Mouse (Mus musculus) megakaryocyte, adult 5-6 weeks (primary cell): ENCODE results near the gene Ppp2r5a. TPM values are rescaled to one million over a fixed set of nuclear protein-coding genes. Genes with fewer than 3 reads are reported as not detected.

Source experiments
- ATAC-seq: 2 replicates; pipeline ENCODE4 v1.8.0; 2016; ENCODE audit warnings: mild to moderate bottlenecking, inconsistent platforms; ENCODE audit not compliant: poor library complexity, severe bottlenecking
- total RNA-seq, 2 experiments: library from RNA; stranded (forward) in 1 of 2; stranded (reverse) in 1 of 2; fragments of 153-499, 151-499 nt in 1 of 2; fragments of 221-1000, 200-1000 nt in 1 of 2; gene quantifications; 2 replicates each; pipeline versions ENCODE4 v1.2.3 to v1.2.4; 2015 to 2017

The Ppp2r5a gene
- total RNA-seq, 2 experiments from 2014 or later, result 372 to 428 TPM

DNA sequence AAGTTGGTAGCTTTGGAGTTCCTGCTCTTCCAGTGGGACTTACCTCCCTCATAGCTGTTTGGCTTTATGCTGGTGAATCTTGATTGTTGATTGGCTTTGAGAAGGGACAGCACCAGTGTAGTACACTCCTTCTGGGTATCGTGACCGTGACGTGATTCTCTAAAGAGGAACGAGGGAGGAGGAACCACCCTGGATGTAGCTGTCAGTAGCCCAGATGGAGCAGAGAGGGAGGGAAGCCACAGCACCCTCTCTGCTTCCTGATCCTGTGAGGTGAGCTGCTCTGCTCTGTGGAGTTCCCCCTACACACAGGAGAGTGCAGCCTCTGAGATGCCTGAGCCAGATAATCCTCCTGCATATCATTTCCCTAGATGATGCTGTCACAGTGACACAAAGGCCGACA is 68.6 kb downstream of the Ppp2r5a start:
- peak; percentile 91 for ATAC-seq

DNA sequence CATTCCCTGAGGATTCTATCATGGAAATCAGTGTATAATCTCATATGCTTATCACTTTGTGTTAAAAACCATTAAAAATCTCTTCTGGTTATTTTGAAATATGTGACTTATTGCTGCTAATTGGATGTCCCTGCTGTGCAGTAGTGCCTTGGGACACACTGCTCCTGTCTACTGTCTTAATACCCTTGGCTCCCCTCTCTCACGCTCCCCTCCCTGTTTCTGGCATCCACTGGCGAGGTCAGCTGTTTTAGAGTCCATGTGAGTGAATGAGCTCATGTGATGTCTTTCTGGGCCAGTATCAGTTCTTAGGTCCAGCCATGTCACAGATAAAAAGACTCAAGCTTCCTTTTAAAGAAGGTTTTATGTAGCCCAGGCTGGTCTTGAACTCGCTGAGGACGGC is 72.7 kb downstream of the Ppp2r5a start:
- no peak for ATAC-seq

DNA sequence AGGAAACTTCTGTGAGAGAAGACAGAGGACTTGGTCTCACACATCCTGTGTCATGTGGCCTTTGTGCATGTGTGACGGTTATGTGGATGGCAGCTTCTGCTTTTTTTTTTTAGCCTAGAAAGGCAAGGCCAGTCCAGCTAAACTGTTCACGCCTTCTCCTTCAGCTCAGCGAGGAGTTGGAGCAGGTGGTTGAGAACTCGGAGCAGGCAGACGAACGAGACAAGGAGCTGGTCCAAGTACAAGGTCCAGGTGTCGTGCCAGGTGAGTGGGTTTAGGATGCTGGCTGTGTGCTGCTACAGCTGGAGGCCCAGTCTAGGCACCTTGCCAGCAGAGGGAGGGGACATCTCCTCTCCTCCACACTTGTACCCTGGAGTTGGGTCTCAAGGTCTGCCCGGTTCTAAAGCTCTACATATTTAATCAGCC is 75.0 kb downstream of the Ppp2r5a start:
- peak; percentile 54 for ATAC-seq

DNA sequence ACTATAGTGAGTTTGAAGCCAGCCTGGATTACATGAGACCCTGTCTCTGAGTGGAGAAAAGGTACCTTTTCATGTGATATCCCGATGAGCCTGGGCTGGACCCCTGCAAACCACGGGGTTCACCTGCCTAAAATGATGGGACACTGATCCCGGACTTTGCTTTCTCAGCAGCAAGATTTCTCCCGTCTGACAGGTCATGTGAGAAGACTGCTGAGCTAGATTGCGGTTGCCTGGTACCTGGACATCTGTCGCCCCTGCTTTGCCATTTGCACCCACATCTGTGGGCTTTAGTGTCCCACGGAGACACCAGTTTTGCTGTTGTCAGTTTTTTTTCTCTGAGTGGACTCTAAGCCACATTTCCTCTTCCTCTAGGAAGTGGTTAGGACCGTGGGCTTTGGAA is 75.8 kb downstream of the Ppp2r5a start:
- no peak for ATAC-seq

DNA sequence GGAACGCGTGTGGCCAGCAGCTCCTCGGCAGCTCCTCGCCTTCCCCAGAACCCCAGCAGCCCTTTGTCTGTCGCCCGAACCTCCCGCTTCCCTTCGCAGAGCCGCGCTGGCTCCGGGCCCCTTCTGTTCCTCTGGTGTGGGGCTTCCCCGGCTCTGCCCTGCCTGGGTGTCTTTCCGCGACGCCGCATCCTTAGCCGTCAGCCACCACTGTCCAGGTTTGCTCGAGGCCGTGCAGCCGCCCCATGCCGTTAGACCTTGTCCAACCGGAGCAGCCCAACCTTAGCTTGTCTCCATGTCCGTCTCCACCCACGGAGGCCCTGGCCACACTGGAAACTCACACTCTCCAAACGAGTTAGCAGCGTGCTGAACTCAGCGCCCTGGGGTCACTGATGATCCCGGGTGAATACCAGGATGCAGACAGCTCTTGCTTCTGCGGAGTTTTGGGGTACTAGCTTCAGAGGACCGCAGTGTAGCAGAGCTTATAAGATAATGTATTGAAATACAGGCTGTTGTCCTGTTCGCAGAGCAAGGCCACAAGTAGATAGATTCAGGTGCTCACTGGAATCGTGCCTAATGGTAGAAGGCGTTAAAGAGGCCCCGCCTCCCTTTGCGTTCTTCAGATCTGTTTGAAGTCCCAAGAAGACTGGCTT is 76.7 kb downstream of the Ppp2r5a start:
- peak; percentile 43 for ATAC-seq

DNA sequence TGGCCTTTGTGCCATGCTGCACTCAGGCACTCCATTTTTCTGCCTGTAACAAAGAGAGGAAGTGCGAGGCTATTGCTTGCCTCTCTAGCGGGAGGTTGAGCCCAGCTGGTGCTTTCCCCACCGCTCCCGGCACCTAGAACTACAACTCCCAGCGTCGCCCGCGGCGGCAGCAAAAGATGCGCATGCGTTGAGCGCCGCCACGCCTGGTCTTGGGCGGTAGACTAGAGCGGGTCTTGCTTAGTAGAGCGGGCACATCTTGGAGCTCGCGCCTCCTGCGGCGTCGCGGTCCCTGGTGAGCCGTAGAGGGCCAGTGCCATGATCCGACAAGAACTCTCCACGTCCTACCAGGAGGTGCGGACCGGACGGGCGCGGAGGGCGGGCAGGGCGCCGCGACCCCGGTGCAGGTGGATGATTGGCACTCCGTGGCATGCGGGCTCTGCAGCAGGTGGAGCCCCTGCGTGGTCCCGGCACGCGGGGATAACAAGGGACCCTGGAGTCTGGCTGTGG is 77.3 kb downstream of the Ppp2r5a start, which contains the start of gene Tmem206:
Gene Tmem206, plus strand, starts transcription at position 187 of the 507 bp plus-strand sequence.
- peak; percentile 89 for ATAC-seq

DNA sequence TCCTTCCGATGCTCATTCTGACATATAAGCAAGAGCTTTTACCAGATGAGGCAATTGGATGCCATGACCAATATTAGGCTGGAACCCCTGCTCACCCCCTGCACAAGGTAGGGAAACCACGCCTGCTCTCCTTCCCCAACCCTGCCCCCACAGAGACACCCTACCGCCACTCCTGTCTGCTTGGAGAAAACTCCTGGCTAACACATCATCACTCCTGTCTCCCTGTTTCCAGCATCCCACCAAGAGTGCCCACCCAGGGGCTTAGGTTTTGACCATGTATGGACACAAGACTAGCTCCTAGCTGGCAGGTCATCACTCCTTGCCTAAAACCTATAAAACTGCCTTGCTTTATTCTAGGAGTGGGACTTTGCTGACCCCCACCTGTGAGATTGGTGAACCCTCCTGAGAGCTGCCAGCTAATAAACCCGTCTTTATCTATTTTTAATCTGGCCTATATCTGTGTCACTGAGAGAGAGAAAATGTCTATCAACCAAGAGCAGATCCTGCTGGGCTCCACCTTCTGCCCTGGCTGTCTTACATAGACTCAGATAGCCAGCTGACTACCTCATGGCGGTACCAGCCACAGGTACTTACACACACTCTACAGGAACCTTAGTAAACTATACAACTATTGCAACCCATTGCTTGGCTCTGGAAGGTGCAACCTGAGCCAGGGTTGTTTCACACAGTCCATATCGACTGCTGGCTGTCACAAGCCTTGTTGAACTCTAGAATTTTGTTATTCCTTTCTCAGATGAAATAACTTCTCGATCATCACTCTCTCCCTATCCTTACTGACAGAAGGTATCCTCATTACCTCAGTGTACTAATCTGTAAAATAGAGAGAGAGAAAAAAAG is 78.1 kb downstream of the Ppp2r5a start:
- ATAC-seq, result no peak

DNA sequence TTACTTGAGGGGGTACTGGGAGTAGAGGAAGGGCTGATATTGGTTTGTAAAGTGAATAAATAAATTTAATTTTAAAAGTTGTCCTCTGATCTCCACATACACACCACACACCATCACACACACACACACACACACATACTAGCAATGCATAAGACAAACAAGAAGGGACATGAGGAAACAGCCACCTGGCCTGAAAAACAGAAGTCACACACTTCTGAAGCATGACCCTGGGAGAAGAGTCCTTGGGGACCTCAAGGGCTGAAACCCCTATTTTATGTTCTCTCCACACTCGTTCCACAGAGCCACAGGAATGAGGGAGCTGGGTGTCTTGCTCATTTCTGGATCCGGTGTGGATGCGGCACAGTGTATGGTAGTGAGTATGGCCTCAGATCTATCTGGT is 79.7 kb downstream of the Ppp2r5a start:
- ATAC-seq, result no peak

DNA sequence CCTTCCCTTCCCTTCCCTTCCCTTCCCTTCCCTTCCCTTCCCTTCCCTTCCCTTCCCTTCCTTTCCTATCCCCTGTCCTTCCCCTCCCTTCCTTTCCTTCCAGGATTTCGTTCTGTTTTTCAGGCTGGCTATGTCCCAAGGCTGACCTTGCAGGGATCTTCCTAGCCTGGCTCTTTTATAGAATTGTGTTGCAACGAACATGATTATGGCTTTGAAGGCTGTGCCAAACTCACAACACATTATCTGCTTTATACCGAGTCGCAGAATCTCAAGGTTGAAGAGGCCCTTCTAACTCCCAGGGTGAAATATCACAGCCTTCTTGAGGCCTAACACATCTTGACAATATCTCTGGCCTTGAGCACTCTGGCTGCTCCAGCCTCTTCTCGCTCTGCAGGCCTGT is 84.4 kb downstream of the Ppp2r5a start:
- no peak for ATAC-seq

DNA sequence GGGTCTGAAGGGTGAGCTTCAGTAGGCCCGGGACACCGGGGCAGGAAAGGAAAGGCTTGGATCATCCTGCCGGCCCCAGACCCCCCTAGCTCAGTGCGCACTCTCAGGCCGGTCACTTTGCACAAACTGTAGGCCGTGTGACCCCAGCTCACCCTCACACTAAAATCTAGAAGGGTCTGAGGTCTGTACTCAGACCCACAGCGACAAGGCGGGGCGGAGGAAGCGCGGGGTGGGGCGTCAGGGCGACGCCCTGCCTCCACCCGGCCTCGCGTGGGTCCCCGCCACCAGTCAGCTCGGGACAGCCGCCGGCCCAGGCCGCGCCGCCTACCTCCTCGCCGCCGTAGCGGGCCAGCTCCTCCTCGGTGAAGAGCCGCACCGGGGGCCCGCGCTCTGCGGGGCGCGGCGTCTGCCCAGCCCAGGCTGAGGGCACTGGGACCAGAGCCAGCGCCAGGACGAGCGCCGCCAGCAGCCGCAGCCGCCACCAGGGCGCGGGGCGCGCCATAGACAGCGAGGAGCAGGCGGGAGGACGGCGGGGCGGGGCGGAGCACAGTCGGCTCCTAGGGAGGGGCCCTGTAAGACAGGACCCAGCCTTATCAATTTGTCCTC is 85.4 kb downstream of the Ppp2r5a start, which contains the start of gene Nenf:
Gene Nenf, minus strand, starts transcription at position 604 of the 606 bp plus-strand sequence.
- ATAC-seq, result peak; percentile 85

DNA sequence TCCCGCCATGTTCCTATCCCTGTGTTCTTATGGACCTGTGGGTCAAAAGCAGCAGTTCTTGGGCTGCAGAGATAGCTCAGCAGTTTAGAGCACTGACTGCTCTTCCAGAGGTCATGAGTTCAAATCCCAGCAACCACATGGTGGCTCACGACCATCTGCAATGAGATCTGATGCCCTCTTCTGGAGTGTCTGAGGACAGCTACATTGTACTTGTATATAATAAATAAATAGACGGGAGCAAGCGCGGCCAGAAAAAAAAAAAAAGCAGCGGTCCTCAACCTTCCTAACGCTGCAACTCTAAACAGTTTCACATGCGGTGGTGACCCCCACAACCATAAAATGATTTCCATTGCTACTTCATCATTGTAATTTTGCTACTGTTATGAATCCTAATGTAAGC is 86.3 kb downstream of the Ppp2r5a start:
- no peak for ATAC-seq

DNA sequence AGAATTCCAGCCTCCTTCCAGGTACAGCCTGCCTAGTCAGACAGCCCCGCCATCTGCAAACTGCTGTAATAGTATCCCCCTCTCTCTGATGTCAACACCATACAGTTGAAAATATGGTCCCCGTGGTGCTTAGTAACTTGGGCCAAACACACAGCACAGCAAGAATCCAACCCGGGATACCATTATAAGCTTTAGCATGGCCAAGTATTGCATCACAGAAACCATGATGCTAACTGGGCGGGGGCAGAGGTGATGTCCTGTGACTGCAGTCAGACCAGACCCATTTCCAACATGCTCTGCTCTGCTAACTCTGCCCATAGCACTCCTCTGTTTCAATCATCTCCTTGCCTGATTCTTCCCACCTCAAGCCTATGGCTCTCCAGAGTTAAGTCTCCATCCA is 89.1 kb downstream of the Ppp2r5a start:
- 0 out of 2 replicates have a peak, but pooled peaks have one; percentile 2 for ATAC-seq

DNA sequence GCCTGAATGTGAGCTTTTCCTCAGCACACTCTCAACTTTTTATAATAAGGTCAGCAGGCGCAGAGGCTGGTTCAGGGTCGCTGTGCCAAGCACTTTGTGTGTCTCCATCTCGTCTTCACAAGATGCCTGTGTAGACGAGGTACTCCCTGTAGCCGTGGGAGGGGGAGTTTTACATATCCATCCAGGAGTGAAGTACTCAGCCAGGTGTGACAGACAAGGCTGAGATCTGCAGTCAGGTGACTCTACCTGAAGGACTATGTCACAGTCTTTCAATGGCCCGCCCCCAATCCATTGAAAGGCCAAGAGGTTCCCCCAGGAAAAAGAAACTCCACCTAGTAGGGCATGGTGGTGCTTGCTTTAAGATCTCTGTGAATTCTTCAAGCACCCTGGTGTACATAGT is 89.9 kb downstream of the Ppp2r5a start:
- ATAC-seq, result 0 out of 2 replicates have a peak, but pooled peaks have one; percentile 2

DNA sequence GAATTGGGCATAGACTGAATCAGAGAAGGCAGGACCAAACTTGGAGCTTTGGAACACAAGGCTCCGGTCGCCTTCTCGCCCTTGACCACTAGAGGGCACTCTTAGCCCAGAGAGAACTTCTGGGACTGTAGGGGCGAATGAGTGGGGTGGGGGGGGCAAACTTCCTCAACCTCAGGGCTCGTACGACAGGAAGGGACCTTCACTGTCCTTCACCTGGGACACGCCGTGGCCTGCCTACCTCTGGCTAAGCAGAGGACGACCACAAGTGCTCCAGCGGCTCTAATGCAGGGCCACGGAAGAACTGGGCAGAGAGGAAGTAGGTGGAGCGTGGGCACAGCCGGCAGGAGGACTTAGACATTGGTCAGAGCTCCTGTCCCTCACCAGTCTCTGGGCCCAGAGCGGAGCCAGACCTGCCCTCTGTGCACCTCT is 90.5 kb downstream of the Ppp2r5a start:
- ATAC-seq, result peak; percentile 93

DNA sequence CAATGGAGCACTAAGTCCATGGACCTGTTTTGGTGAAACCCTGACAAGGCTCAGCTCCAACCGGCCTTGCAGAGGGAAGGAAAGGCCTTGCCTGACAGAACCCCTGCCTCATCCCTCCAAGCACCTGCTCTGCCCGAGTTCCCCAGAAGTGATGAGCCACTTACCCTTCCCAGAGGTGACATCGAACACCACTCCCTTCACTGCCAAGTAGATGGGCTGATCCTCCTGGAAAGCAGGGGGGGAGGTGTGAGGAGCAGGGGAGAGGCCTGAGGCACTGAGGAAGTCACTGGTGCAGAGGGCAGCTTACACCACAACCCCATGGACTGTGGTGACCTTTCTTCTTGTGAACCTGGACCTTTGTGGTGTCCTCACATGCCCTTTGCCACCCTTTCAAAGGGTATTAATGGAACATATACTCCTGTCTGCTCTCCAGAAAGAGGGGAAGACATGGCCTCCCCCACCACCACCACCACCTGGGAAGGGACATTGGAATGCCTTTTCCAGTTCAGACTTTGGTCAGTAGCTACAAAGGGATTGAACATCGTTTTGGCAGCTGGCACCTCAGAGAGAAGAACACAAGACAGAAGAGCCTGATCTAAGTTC is 91.7 kb downstream of the Ppp2r5a start:
- no peak for ATAC-seq

DNA sequence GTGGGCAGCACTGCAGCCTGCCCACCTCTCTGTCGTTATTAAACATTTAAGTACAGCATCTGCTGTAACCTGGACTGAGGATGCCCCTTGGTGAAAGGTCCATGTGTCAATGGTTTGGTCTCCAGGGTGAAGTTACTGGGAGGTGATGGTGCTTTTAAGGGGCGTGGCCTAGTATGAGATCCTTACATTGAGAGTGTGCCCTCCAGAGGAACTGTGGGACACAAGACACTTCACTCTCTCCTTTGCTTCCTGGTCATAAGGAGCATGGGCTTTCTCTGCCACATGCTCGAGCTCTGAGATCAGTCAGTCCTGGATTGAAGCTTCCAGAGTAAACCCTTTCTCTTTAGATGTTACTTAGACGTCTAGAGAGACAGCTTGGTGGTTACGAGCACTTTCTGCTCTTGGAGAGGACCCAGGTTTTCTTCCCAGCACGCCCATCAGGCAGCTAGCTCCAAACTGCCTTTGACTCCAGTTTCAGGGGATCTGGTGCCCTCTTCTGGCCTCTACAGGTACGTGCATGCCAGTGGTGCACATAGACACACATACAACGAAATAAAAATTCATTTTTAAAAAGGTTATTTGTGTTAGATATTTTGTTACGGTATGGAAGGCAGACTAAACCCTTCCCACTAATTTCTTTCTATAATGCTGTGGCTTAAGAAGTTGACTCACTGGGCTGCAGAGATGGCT is 95.2 kb downstream of the Ppp2r5a start:
- ATAC-seq, result no peak

DNA sequence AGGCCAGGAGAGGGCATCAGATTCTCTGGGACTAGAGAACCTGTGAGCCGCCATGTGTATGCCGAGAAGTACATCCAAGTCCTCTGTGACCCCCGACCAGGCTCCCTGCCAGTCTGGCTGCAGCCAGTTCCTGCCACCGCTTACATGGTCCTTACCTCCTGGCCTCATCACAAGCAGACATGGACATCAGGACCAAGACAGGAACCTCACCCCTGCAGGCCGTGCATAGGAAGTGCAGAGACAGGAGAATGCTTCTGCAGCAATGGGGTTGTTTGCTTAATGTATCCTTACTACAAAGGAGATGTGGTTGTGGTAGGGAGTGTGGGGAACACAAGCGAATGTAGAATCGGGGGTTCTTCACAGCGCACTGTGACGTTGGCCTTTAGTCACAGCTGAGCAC is 96.8 kb downstream of the Ppp2r5a start:
- ATAC-seq, result no peak

DNA sequence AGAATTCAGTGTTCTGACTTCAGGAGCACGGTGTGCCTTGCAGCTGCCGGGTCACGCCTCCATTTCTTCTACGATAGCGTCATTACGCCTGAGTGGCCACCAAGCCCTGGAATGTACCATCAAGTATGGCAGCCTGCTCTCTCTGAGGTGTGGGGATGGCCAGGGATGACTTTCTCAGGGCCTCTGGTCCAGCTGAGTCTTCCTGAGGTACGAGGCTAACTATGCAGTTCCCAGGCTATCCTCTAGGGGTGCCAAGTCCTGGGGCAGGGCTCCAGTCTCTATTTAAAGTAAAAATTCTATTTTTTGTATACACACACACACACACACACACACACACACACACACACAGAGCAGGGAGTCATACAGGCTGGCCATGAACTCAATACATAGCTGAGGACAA is 97.5 kb downstream of the Ppp2r5a start:
- ATAC-seq, result peak; percentile 76

DNA sequence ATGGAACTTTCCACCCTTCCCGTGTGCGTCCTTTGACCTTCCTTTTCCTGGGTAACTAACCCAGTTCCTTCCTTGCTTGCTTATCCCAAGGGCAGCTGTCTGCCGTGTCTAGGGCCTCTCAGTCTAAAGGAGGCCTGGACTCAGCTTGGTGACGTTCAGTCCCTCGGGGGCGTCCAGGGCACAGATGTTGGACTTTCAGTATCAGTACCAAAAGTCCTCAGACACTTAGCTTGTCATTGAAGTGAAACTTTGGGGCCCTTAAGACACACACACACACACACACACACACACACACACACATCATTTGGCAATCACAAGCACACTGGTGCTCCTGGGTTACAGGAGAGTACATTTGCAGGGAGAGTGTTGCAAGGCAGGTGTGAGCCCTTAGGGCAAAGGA is 98.9 kb downstream of the Ppp2r5a start:
- ATAC-seq, result no peak

DNA sequence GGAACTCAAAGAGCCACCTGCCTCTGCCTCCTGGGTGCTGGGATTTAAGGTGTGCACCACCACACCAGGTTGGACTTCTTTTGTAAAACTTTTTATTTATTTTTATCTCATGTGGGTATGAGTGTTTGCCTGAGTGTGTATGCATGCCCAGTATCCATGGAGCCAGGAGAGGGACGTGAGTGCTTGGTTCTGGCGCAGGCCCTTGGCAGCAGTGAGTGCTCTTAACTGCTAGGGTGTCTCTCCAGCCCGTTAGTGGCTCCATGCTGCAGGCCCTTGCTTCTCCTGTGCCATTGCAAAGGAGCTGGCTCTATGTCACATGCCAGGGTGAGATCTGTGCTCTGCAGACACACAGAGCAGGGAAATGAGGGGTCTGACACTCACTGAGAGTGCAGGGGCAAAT is 99.3 kb downstream of the Ppp2r5a start:
- ATAC-seq, result no peak
